Mouse (Mus musculus): ENCODE measurements around the gene Clec2g. TPM values are rescaled to one million over a fixed set of nuclear protein-coding genes. Genes with fewer than 3 reads are reported as not detected.
"Not testable (repeated sequence)": the region's sequence is repeated elsewhere in the genome, so short reads cannot be mapped to it uniquely, and the experiment has no call there.

Clec2g gene
- polyA plus RNA-seq, 1 experiment from 2014 or later = not detected

- not testable (repeated sequence) for H3K4me3 ChIP-seq (ENCODE audit: low read depth, low read length); H3K4me2 ChIP-seq; H3K27ac ChIP-seq (ENCODE audit: low read depth, low read length); H3K36me3 ChIP-seq (ENCODE audit: control insufficient read depth, insufficient read depth, low read length); H3K9me3 ChIP-seq (ENCODE audit: control insufficient read depth, low read length); H3K9ac ChIP-seq (ENCODE audit: low read length); H3K27me3 ChIP-seq (ENCODE audit: control insufficient read depth, insufficient read depth, low read length); DNase-seq (ENCODE audit: low spot score, missing footprints); ATAC-seq (ENCODE audit: low FRiP score); H3K4me1 ChIP-seq (ENCODE audit: control insufficient read depth, insufficient read depth, low read length)
- 83% methylated on average over 4 of the region's 4 CpGs for WGBS
Measured at GRCm38 (mm10) chr6:128981951-128982541, 47.9 kb downstream of the Clec2g start.

- peak; percentile 58; the same call in 1 of the 2 replicates for ATAC-seq (ENCODE audit: low FRiP score)
Measured at GRCm38 (mm10) chr6:128992337-128992736, 58.2 kb downstream of the Clec2g start.

GRCm38 (mm10) chr6:128992753-128993152, 58.6 kb downstream of the Clec2g start:
- WGBS = 40% methylated on average over 3 of the region's 3 CpGs
- H3K27ac ChIP-seq (ENCODE audit: low read depth, low read length) = no peak overlapping the region
- no peaks in the 10 kb centered on the region for H3K4me1 ChIP-seq (ENCODE audit: control insufficient read depth, insufficient read depth, low read length)
- no peaks in the 10 kb centered on the region for H3K36me3 ChIP-seq (ENCODE audit: control insufficient read depth, insufficient read depth, low read length)
- DNase-seq (ENCODE audit: low spot score, missing footprints) (no peak), ATAC-seq (ENCODE audit: low FRiP score) (peak; percentile 81)
- H3K4me2 ChIP-seq = no peak overlapping the region
- H3K9me3 ChIP-seq (ENCODE audit: control insufficient read depth, low read length) = no peaks in the 10 kb centered on the region
- no peak overlapping the region for H3K4me3 ChIP-seq (ENCODE audit: low read depth, low read length)
- no peaks in the 10 kb centered on the region for H3K27me3 ChIP-seq (ENCODE audit: control insufficient read depth, insufficient read depth, low read length)
- no peak overlapping the region for H3K9ac ChIP-seq (ENCODE audit: low read length)

More at GRCm38 (mm10) chr6:128992337-128992736, 58.2 kb downstream of the Clec2g start:
- DNase-seq (ENCODE audit: low spot score, missing footprints) = no peak
- Histone ChIP-seq H3K4me1 (ENCODE audit: control insufficient read depth, insufficient read depth, low read length) (no peaks in the 10 kb centered on the region), H3K9ac (ENCODE audit: low read length) (no peak overlapping the region), H3K4me3 (ENCODE audit: low read depth, low read length) (no peak overlapping the region), H3K27ac (ENCODE audit: low read depth, low read length) (no peak overlapping the region), H3K9me3 (ENCODE audit: control insufficient read depth, low read length) (no peaks in the 10 kb centered on the region), H3K4me2 (no peak overlapping the region), H3K27me3 (ENCODE audit: control insufficient read depth, insufficient read depth, low read length) (no peaks in the 10 kb centered on the region), H3K36me3 (ENCODE audit: control insufficient read depth, insufficient read depth, low read length) (no peaks in the 10 kb centered on the region)
- 45% methylated on average over 2 of the region's 2 CpGs for WGBS

GRCm38 (mm10) chr6:128993221-128993620, 59.0 kb downstream of the Clec2g start:
- Histone ChIP-seq H3K4me1 (ENCODE audit: control insufficient read depth, insufficient read depth, low read length) (no peaks in the 10 kb centered on the region), H3K9me3 (ENCODE audit: control insufficient read depth, low read length) (no peaks in the 10 kb centered on the region), H3K4me2 (no peak overlapping the region), H3K36me3 (ENCODE audit: control insufficient read depth, insufficient read depth, low read length) (no peaks in the 10 kb centered on the region), H3K27me3 (ENCODE audit: control insufficient read depth, insufficient read depth, low read length) (no peaks in the 10 kb centered on the region), H3K9ac (ENCODE audit: low read length) (no peak overlapping the region), H3K27ac (ENCODE audit: low read depth, low read length) (no peak overlapping the region), H3K4me3 (ENCODE audit: low read depth, low read length) (no peak overlapping the region)
- DNase-seq (ENCODE audit: low spot score, missing footprints) = no peak
- 49% methylated on average over 2 of the region's 2 CpGs for whole genome bisulfite sequencing
- no peak for ATAC-seq (ENCODE audit: low FRiP score)

DNA sequence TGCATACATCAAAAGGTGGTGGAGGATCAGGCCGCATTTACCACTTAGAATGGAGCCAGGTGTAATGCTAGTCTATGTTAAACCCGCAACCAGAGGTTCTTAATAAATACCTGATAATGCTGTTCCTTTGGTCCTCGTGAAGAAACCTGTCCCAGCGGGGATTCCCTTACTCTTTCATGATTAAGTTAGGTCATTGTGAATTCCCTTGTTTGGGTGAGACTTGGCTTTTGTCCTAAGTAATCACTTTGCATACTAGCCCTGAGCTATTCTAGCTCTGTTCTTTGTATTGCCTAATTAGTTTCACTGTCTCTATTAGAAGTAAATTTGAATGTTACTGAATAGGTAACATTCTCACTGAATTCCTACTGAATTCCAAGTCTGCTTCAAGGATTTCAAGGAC, 60.2 kb downstream of the Clec2g start:
- Histone ChIP-seq H3K4me2 (no peak overlapping the region), H3K27me3 (ENCODE audit: control insufficient read depth, insufficient read depth, low read length) (no peaks in the 10 kb centered on the region), H3K4me3 (ENCODE audit: low read depth, low read length) (no peak overlapping the region), H3K36me3 (ENCODE audit: control insufficient read depth, insufficient read depth, low read length) (no peaks in the 10 kb centered on the region), H3K9ac (ENCODE audit: low read length) (no peak overlapping the region), H3K27ac (ENCODE audit: low read depth, low read length) (no peak overlapping the region), H3K9me3 (ENCODE audit: control insufficient read depth, low read length) (no peaks in the 10 kb centered on the region), H3K4me1 (ENCODE audit: control insufficient read depth, insufficient read depth, low read length) (no peaks in the 10 kb centered on the region)
- no peak for ATAC-seq (ENCODE audit: low FRiP score)
- no peak for DNase-seq (ENCODE audit: low spot score, missing footprints)
- 70% methylated on average over 4 of the region's 4 CpGs for WGBS

DNA sequence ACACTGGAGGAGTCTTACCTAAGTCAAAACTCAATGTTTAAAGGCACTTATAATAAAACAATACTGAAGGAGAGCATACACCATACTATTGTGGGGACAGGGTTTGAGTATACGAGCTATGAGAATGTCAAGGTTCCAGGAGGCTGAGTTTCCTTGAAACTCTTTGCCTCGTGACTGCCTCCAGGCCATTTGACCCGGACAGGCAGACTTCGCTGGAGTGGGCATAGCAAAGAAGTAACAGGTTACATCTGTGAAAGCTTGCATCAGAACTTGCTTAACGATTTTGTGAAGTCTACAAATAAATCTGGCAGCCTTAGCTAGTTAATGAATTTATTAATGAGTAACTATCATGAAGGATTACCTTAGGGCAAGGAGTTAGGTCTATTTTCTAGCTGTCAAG, 60.6 kb downstream of the Clec2g start:
- H3K27ac ChIP-seq (ENCODE audit: low read depth, low read length) = no peak overlapping the region
- 79% methylated on average over 5 of the region's 5 CpGs for WGBS

DNA sequence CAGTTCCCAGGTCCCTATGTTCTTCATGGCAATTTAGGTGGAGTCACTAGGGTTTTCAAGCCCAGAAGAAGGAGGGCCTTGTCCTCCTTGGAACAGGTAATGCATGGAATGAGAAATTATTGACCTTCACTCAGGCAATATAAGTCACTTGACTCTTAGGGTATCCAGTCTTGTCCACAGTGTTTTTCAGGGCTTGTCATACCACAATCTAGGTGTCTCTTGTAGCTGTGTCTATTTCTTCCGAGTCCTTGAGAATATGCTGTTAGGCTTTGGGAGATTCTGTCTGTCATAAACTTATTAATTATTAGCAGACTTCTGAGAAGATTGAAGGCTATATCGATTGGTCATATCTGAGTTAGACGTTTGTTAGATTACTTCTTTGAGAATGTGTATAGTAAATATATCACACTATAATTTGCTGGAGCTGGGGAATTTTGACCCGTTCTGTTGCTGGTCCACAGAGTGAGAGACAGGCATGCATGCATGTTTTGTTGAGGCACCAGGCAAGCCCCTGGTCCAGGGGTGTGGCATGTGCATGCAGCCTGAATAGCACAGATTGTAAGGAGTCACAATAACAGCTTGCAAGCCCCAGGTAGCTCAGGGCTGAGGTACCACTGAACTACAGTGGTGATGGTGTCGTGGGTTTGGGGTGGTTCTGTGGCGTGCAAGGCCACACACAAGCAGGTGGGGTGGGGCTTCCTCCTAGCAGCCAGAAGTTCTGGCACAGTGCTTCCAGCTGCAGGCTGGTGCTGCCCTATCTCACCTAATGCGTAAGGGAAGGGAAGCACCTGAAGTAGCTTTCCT, 61.3 kb downstream of the Clec2g start:
- DNase-seq (ENCODE audit: low spot score, missing footprints) (no peak), ATAC-seq (ENCODE audit: low FRiP score) (peak; percentile 36; the same call in 1 of the 2 replicates)
- no peak overlapping the region for H3K27ac ChIP-seq (ENCODE audit: low read depth, low read length)
- H3K4me1 ChIP-seq (ENCODE audit: control insufficient read depth, insufficient read depth, low read length) = no peaks in the 10 kb centered on the region
- no peaks in the 10 kb centered on the region for H3K27me3 ChIP-seq (ENCODE audit: control insufficient read depth, insufficient read depth, low read length)
- H3K36me3 ChIP-seq (ENCODE audit: control insufficient read depth, insufficient read depth, low read length) = no peaks in the 10 kb centered on the region
- 89% methylated on average over 7 of the region's 7 CpGs for WGBS
- H3K4me3 ChIP-seq (ENCODE audit: low read depth, low read length) = no peak overlapping the region
- H3K9ac ChIP-seq (ENCODE audit: low read length) = no peak overlapping the region
- no peaks in the 10 kb centered on the region for H3K9me3 ChIP-seq (ENCODE audit: control insufficient read depth, low read length)
- H3K4me2 ChIP-seq = no peak overlapping the region

More for the DNA sequence above, 60.6 kb downstream of the Clec2g start:
- Histone ChIP-seq H3K27me3 (ENCODE audit: control insufficient read depth, insufficient read depth, low read length) (no peaks in the 10 kb centered on the region), H3K4me3 (ENCODE audit: low read depth, low read length) (no peak overlapping the region), H3K4me1 (ENCODE audit: control insufficient read depth, insufficient read depth, low read length) (no peaks in the 10 kb centered on the region), H3K9ac (ENCODE audit: low read length) (no peak overlapping the region), H3K9me3 (ENCODE audit: control insufficient read depth, low read length) (no peaks in the 10 kb centered on the region), H3K4me2 (no peak overlapping the region), H3K36me3 (ENCODE audit: control insufficient read depth, insufficient read depth, low read length) (no peaks in the 10 kb centered on the region)
- DNase-seq (ENCODE audit: low spot score, missing footprints) (no peak), ATAC-seq (ENCODE audit: low FRiP score) (no peak)

- Histone ChIP-seq H3K27me3 (ENCODE audit: control insufficient read depth, insufficient read depth, low read length) (no peaks in the 10 kb centered on the region), H3K9me3 (ENCODE audit: control insufficient read depth, low read length) (no peaks in the 10 kb centered on the region), H3K36me3 (ENCODE audit: control insufficient read depth, insufficient read depth, low read length) (no peaks in the 10 kb centered on the region), H3K4me3 (ENCODE audit: low read depth, low read length) (no peak overlapping the region), H3K4me1 (ENCODE audit: control insufficient read depth, insufficient read depth, low read length) (no peaks in the 10 kb centered on the region), H3K4me2 (no peak overlapping the region), H3K27ac (ENCODE audit: low read depth, low read length) (no peak overlapping the region), H3K9ac (ENCODE audit: low read length) (no peak overlapping the region)
- ATAC-seq (ENCODE audit: low FRiP score) = no peak
- WGBS = 68% methylated on average over 3 of the region's 3 CpGs
- no peak for DNase-seq (ENCODE audit: low spot score, missing footprints)
Measured at GRCm38 (mm10) chr6:128996054-128996767, 62.0 kb downstream of the Clec2g start.

Data from midbrain, embryonic 11.5 days (tissue).